16 mouse cellular contexts compared by ENCODE assay signal in genomic region chr4:139828871-139829590, GRCm38 (mm10). TPM values are rescaled to one million over a fixed set of nuclear protein-coding genes. Genes with fewer than 3 reads are reported as not detected.
DNase-seq lines count a peak whose midpoint lies in the region; ATAC-seq lines count a peak whose summit lies in the region.
"Had no signal": no experiment of that assay in that cellular context is flagged by ENCODE, and none has a peak within 500 bp of the region (broad histone marks: within the 10 kb centered on the region; RNA-seq: fewer than 3 reads in every experiment).

No protein-coding gene starts in this region.

- peak overlapping the region; percentile 35 for H3K4me2 ChIP-seq in embryonic facial prominence, embryonic 15.5 days (replicated peaks)
- H3K4me2 ChIP-seq in midbrain, embryonic 15.5 days: peak overlapping the region; percentile 48

- H3K9me3 ChIP-seq in megakaryocyte, embryonic 14.5 days: no peaks in the 10 kb centered on the region
- H3K9me3 ChIP-seq in embryonic facial prominence, embryonic 15.5 days (replicated peaks): no peaks in the 10 kb centered on the region
- H3K9me3 ChIP-seq in midbrain, embryonic 15.5 days: no peaks in the 10 kb centered on the region

- no peak overlapping the region for H3K9ac ChIP-seq in embryonic facial prominence, embryonic 15.5 days
- H3K9ac ChIP-seq in midbrain, embryonic 15.5 days: peak overlapping the region; percentile 21; the same call in 1 of the 2 replicates
- H3K9ac ChIP-seq: liver, embryonic 14.5 days had no signal

- H3K4me1 ChIP-seq in megakaryocyte, embryonic 14.5 days: no peaks in the 10 kb centered on the region
- peaks cover 37% of the 10 kb centered on the region for H3K4me1 ChIP-seq in embryonic facial prominence, embryonic 15.5 days
- peaks cover 45% of the 10 kb centered on the region for H3K4me1 ChIP-seq in midbrain, embryonic 15.5 days

- H3K4me3 ChIP-seq in megakaryocyte, embryonic 14.5 days (replicated peaks): peak overlapping the region; percentile 33
- peak overlapping the region; percentile 46 for H3K4me3 ChIP-seq in embryonic facial prominence, embryonic 15.5 days (replicated peaks)
- peak overlapping the region; percentile 38 for H3K4me3 ChIP-seq in midbrain, embryonic 15.5 days

- ATAC-seq in megakaryocyte, adult 5-6 weeks (ENCODE audit: poor library complexity, severe bottlenecking): no peak
- ATAC-seq in embryonic facial prominence, embryonic 15.5 days (ENCODE audit: insufficient number of reproducible peaks, low FRiP score, low TSS enrichment, low read depth): no peak
- no peak for ATAC-seq in midbrain, embryonic 15.5 days (replicated peaks)
- ATAC-seq in CD4-positive, CD25-positive, alpha-beta regulatory T cell, adult 4 months: no peak
- ATAC-seq in granulocyte monocyte progenitor cell, adult 5-6 weeks (replicated peaks; ENCODE audit: poor library complexity, severe bottlenecking): no peak
- ATAC-seq: forebrain, embryonic 16.5 days had no signal

- peaks cover 99% of the 10 kb centered on the region for H3K27me3 ChIP-seq in megakaryocyte, embryonic 14.5 days (replicated peaks)
- H3K27me3 ChIP-seq in embryonic facial prominence, embryonic 15.5 days: peaks cover 99% of the 10 kb centered on the region
- peaks cover 50% of the 10 kb centered on the region for H3K27me3 ChIP-seq in midbrain, embryonic 15.5 days (replicated peaks)

- DNase-seq in thymus, postnatal 4 days: peak; percentile 58
- DNase-seq: adrenal gland, postnatal 14 days; gastrocnemius, postnatal 25 days had no signal

- H3K27ac ChIP-seq in embryonic facial prominence, embryonic 15.5 days (replicated peaks): no peak overlapping the region
- peak overlapping the region; percentile 22; the same call in 1 of the 2 replicates for H3K27ac ChIP-seq in midbrain, embryonic 15.5 days
- H3K27ac ChIP-seq: liver, embryonic 14.5 days had no signal

- WGBS in embryonic facial prominence, embryonic 15.5 days: 18% methylated on average over 16 of the region's 16 CpGs
- WGBS in midbrain, embryonic 15.5 days: 18% methylated on average over 16 of the region's 16 CpGs

- no peaks in the 10 kb centered on the region for H3K36me3 ChIP-seq in megakaryocyte, embryonic 14.5 days (replicated peaks; ENCODE audit: low read length)
- no peaks in the 10 kb centered on the region for H3K36me3 ChIP-seq in embryonic facial prominence, embryonic 15.5 days
- H3K36me3 ChIP-seq in midbrain, embryonic 15.5 days (replicated peaks): no peaks in the 10 kb centered on the region

RNA-seq across cellular contexts. Expression of gene Pax7, which starts 4.3 kb away (rescaled TPM):
- not detected in 2 replicates for polyA plus RNA-seq in megakaryocyte, embryonic 14.5 days (2012; ENCODE audit: insufficient read depth, low replicate concordance)
- not detected in 2 replicates for total RNA-seq in megakaryocyte, adult 5-6 weeks (2015)
- not detected in 2 replicates for total RNA-seq in megakaryocyte, adult 5-6 weeks (2017)
- polyA plus RNA-seq in embryonic facial prominence, embryonic 15.5 days (2015; fragmentation: Nextera tagmentation; extraction: Ambion mirVana): 1.7 and 2.6 TPM in 2 replicates
- 3.5 and 3.8 TPM in 2 replicates for polyA plus RNA-seq in midbrain, embryonic 15.5 days (2015; fragmentation: Nextera tagmentation; extraction: Ambion mirVana)
- polyA plus RNA-seq in CD4-positive, CD25-positive, alpha-beta regulatory T cell, adult 4 months (2017; shearing (Covaris generic)): not detected
- total RNA-seq in granulocyte monocyte progenitor cell, adult 5-6 weeks (2014; fragmentation: Nextera tagmentation): not detected in 2 replicates
- not detected in 2 replicates for total RNA-seq in granulocyte monocyte progenitor cell, adult 5-6 weeks (2017)
- total RNA-seq: adrenal gland, postnatal 14 days; layer of hippocampus, adult 18-20 months; megakaryocyte progenitor cell, adult 5-6 weeks had no signal
- polyA plus RNA-seq: cortical plate, adult 2 months; forebrain, embryonic 16.5 days; heart, embryonic 14.5 days; kidney, embryonic 14.5 days; liver, embryonic 14.5 days had no signal
